Mouse (Mus musculus) ovary, adult 18-20 months (tissue): ENCODE measurements around the gene Vmn1r184.
"Not testable (repeated sequence)": the region's sequence is repeated elsewhere in the genome, so short reads cannot be mapped to it uniquely, and the experiment has no call there.

Source experiments
- DNase-seq: peaks from one replicate; pipeline ENCODE4 v3.0.0; 2022; ENCODE audit warnings: low spot score, mixed read lengths

Gene Vmn1r184

DNA sequence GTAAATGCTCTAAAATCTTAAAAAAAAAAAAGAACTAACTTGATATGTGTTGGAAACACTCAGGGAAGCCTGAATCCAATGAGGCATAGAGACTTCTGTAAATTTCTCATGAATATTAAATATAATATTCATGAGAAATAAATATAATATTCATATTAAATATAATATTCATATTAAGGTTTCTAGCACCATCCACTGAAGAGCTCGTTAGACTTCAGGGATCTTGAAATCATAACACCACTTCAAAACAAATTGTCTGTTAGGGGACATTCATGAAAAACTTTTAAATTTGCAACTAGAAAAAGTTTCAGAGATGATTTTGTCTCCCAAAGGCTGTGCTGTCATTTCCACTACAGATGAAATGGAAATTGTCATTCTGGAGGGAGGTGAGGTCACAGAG, at the start of gene Vmn1r184:
Vmn1r184 (plus strand) TSS at position 301 of the 400 bp plus-strand sequence.
- DNase-seq = not testable (repeated sequence)

DNA sequence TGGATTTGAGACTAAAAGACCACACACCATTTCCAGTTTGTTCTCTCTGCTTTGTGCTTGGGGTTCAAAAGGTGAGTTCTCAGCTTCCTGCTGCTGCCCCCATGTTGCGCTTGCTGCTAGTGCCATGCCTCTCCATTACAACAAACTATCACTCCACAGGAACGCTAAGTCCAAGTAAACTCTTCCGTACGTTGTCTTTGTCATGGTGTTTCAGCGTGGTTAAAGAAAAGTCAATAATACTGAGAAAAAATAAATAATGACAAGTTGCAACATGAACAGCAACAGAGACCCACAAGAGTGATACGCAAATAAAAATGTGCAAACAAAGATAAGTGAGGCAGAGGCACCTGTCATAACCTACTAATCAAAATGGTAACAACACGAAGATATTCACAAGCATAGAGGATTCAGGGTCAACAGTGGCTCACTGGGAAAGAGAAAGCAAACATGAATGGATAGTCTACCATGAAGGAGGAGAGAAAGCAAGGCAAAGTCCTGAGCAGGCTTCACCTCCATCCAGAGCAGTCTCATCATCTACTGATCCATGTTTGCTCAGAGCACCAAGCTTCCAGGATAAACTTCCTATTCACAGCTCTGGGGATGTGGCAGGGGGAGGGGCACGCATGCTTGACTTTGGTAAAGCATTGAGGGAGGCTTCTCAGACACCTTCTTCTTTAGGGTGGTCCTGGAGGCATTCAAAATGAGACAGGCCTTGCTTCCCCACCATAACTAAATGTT, 43.5 kb downstream of the Vmn1r184 start:
- not testable (repeated sequence) for DNase-seq

DNA sequence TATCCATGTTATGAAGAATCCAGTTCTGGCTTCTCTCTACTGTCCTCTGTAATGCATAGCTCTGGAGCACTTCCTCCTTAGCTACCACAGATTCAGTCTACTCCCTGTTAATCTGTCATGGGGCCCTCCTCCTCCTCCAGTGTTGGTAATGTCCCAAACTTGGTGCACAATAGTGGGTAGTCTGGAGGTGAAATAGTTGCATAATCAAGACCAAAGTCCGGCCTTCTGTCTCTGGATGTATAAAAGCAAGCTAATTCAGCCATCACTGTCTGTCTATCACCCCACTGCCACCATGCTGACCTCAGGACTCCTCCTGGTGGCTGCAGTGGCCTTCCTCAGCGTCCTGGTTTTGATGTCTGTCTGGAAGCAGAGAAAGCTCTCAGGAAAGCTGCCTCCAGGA, 46.8 kb downstream of the Vmn1r184 start, which contains the start of gene Cyp2a4:
Cyp2a4 (plus strand) TSS at position 244 of the 400 bp plus-strand sequence.
- DNase-seq = not testable (repeated sequence)

DNA sequence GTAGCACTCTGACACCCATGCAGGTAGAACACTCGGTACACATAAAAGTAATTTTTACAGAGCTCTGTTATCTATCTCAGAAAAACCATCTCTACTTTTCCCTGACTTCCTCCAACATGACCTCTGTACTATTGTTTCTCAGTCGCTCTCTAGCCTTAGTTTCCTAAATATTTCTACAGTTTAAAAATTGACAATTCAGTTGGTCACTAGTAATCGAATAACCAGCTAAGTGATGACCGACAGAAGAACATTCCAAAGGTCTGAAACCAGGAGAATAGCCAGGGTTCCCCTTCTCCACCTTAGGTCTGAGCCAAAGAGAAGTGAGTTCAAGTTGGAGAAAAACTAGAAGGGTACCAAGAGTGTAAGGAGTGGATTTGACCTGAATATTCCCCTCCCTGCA, 51.7 kb downstream of the Vmn1r184 start:
- not testable (repeated sequence) for DNase-seq

DNA sequence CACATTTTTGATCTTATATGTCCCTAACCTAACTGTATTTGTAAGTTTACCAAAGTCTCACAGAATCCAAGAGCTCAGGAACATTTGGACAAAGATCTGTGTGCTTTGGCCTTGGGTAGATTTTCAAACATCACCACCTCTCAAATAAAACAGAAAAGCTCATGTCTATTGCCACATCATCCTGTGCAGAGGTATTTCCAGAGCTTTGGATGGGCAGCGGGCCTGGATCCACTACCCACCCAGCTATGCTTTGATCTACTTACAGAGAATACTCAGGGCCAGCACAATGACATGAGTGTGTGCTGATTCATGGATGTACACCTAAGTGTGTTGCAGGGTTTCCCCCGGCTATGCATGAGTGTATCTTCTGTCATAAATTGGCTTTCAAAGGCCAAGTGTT, 55.1 kb downstream of the Vmn1r184 start:
- not testable (repeated sequence) for DNase-seq

DNA sequence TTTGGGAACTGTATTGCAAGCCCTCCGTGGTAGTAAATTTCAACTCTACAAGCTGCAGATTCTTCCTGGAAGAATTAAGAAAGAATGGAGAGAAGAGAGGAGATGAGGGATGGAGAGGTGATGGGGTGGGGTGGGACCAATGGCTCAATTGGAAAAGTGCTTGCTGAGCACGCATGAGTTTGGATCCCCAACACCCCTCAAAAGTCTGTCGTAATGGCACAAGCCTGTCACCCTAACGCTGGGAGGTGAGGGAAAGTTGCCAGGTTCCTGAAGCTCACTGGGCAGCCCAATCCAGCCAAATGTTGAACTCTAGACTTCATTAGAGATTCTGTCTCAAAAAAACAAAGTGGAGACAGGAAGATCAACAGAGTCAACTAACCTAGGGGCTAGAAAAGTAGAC, 55.7 kb downstream of the Vmn1r184 start:
- DNase-seq = not testable (repeated sequence)
